Mouse (Mus musculus): Measurements from ENCODE around the gene Gfm2. TPM values are rescaled to one million over a fixed set of nuclear protein-coding genes. Genes with fewer than 3 reads are reported as not detected.

The Gfm2 gene
- polyA plus RNA-seq, 2 experiments: 12.6 to 18.2 TPM

DNA sequence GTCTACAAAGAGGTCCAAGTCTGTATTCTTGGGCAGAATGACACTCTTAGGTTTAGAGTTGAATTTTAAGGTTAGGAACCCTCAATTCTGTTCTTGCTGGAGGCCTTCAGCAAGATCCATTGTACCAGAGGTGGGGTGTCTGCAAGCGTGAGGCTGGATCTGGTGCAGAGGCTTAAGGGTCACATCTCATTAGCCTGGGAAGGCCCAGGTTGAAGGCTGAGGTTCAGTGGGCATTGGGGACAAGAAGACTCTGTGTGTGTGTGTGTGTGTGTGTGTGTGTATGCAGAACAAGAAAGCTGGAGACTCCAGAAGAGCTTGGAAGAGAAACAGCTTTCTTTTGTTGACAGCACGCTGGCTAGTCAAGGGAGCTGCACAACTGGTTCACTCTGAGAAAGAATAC lies 68.3 kb downstream of the Gfm2 start:
- 71% methylated on average over 2 of the region's 2 CpGs for WGBS (ENCODE audit: insufficient replicate concordance)
- Histone ChIP-seq H3K4me2 (ENCODE audit: low read depth) (peak overlapping the region; percentile 68; the same call in 1 of the 2 replicates), H3K27ac (no peak overlapping the region), H3K4me3 (ENCODE audit: insufficient read depth in 1 of 2, low read depth in 2 of 2, low read length in 2 of 2) (no peak overlapping the region), H3K9me3 (ENCODE audit: control insufficient read depth, low read length) (no peaks in the 10 kb centered on the region), H3K4me1 (replicated peaks; ENCODE audit: control insufficient read depth in 2 of 2, insufficient read depth in 2 of 2, low read length in 1 of 2) (peaks cover 0 to 11% of the 10 kb centered on the region in 2 experiments; a peak in 2 of 4 replicates), H3K27me3 (ENCODE audit: control insufficient read depth, insufficient read depth, low read length) (no peaks in the 10 kb centered on the region), H3K36me3 (replicated peaks; ENCODE audit: control insufficient read depth, insufficient read depth, low read depth) (no peaks in the 10 kb centered on the region), H3K9ac (replicated peaks) (no peak overlapping the region)
- TF ChIP-seq EP300 (IDR thresholded peaks at IDR 0.05; ENCODE audit: low read depth) (no peak), CTCF (IDR thresholded peaks at IDR 0.05; ENCODE audit: low read depth) (no peak)
- no peak for DNase-seq (ENCODE audit: low read depth in 3 of 3, low spot score in 3 of 3)
- ATAC-seq (ENCODE audit: insufficient read depth): no peak

DNA sequence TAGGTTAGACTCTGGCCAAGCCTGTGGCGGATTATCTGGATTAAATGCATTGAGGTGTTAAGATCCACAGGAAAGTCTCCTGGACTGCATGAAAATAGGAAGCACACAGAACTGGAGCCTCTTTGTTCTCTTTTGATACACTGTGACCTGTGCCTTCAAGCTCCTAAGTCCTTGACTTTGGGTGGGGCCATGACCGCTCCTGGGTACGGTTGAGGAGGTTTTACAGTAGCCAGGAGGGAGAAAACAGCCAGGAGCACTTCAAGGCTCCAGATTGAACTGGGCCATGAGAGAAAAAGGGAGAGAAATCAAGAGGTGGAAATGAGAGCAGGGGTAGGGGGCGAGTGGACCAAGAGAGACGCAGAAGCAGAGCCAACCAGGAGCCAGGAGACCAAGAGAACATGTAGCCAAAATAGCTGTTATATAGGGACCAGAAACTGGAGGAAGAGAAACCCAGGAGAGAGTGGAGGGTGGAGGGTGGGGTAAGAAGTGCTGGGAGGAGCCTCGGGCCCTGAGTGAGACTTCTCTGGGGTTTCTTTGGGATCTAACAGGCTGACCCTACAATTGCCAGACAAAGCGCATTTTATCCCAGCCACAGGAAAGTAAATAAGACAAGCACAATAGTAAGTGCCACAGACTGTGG lies 69.9 kb downstream of the Gfm2 start:
- TF ChIP-seq EP300 (IDR thresholded peaks at IDR 0.05; ENCODE audit: low read depth) (no peak), CTCF (IDR thresholded peaks at IDR 0.05; ENCODE audit: low read depth) (no peak)
- DNase-seq (ENCODE audit: low read depth in 3 of 3, low spot score in 3 of 3) (no peak), ATAC-seq (ENCODE audit: insufficient read depth) (no peak)

GRCm38 (mm10) chr13:97208112-97208478 lies 70.4 kb downstream of the Gfm2 start:
- Histone ChIP-seq H3K4me3 (ENCODE audit: insufficient read depth in 1 of 2, low read depth in 2 of 2, low read length in 2 of 2) (no peak overlapping the region), H3K27me3 (ENCODE audit: control insufficient read depth, insufficient read depth, low read length) (no peaks in the 10 kb centered on the region), H3K36me3 (replicated peaks; ENCODE audit: control insufficient read depth, insufficient read depth, low read depth) (no peaks in the 10 kb centered on the region), H3K4me1 (replicated peaks; ENCODE audit: control insufficient read depth in 2 of 2, insufficient read depth in 2 of 2, low read length in 1 of 2) (peaks cover 0 to 11% of the 10 kb centered on the region in 2 experiments; a peak in 2 of 4 replicates), H3K27ac (no peak overlapping the region), H3K4me2 (ENCODE audit: low read depth) (no peak overlapping the region), H3K9me3 (ENCODE audit: control insufficient read depth, low read length) (no peaks in the 10 kb centered on the region), H3K9ac (replicated peaks) (no peak overlapping the region)
- no peak for ATAC-seq (ENCODE audit: insufficient read depth)
- 27% methylated on average over 7 of the region's 7 CpGs for WGBS (ENCODE audit: insufficient replicate concordance)
- DNase-seq (ENCODE audit: low read depth in 3 of 3, low spot score in 3 of 3): no peak
- TF ChIP-seq CTCF (IDR thresholded peaks at IDR 0.05; ENCODE audit: low read depth): no peak
- TF ChIP-seq EP300 (IDR thresholded peaks at IDR 0.05; ENCODE audit: low read depth): no peak

More for the DNA sequence above, 69.9 kb downstream of the Gfm2 start:
- H3K36me3 ChIP-seq (replicated peaks; ENCODE audit: control insufficient read depth, insufficient read depth, low read depth): no peaks in the 10 kb centered on the region
- H3K4me3 ChIP-seq (ENCODE audit: insufficient read depth in 1 of 2, low read depth in 2 of 2, low read length in 2 of 2): no peak overlapping the region
- peaks cover 0 to 11% of the 10 kb centered on the region in 2 experiments; a peak in 2 of 4 replicates for H3K4me1 ChIP-seq (replicated peaks; ENCODE audit: control insufficient read depth in 2 of 2, insufficient read depth in 2 of 2, low read length in 1 of 2)
- H3K9me3 ChIP-seq (ENCODE audit: control insufficient read depth, low read length): no peaks in the 10 kb centered on the region
- 60% methylated on average over 7 of the region's 7 CpGs for WGBS (ENCODE audit: insufficient replicate concordance)
- H3K27ac ChIP-seq: no peak overlapping the region
- H3K4me2 ChIP-seq (ENCODE audit: low read depth): no peak overlapping the region
- H3K27me3 ChIP-seq (ENCODE audit: control insufficient read depth, insufficient read depth, low read length): no peaks in the 10 kb centered on the region
- H3K9ac ChIP-seq (replicated peaks): no peak overlapping the region

GRCm38 (mm10) chr13:97208500-97209010 lies 70.8 kb downstream of the Gfm2 start:
- Histone ChIP-seq H3K9ac (replicated peaks) (no peak overlapping the region), H3K4me3 (ENCODE audit: insufficient read depth in 1 of 2, low read depth in 2 of 2, low read length in 2 of 2) (no peak overlapping the region), H3K27ac (no peak overlapping the region), H3K4me2 (ENCODE audit: low read depth) (no peak overlapping the region), H3K36me3 (replicated peaks; ENCODE audit: control insufficient read depth, insufficient read depth, low read depth) (no peaks in the 10 kb centered on the region), H3K9me3 (ENCODE audit: control insufficient read depth, low read length) (no peaks in the 10 kb centered on the region), H3K27me3 (ENCODE audit: control insufficient read depth, insufficient read depth, low read length) (no peaks in the 10 kb centered on the region), H3K4me1 (replicated peaks; ENCODE audit: control insufficient read depth in 2 of 2, insufficient read depth in 2 of 2, low read length in 1 of 2) (peaks cover 0 to 11% of the 10 kb centered on the region in 2 experiments; a peak in 2 of 4 replicates)
- WGBS (ENCODE audit: insufficient replicate concordance): 35% methylated on average over 3 of the region's 3 CpGs
- TF ChIP-seq EP300 (IDR thresholded peaks at IDR 0.05; ENCODE audit: low read depth) (no peak), CTCF (IDR thresholded peaks at IDR 0.05; ENCODE audit: low read depth) (no peak)
- DNase-seq (ENCODE audit: low read depth in 3 of 3, low spot score in 3 of 3): no peak
- no peak for ATAC-seq (ENCODE audit: insufficient read depth)

DNA sequence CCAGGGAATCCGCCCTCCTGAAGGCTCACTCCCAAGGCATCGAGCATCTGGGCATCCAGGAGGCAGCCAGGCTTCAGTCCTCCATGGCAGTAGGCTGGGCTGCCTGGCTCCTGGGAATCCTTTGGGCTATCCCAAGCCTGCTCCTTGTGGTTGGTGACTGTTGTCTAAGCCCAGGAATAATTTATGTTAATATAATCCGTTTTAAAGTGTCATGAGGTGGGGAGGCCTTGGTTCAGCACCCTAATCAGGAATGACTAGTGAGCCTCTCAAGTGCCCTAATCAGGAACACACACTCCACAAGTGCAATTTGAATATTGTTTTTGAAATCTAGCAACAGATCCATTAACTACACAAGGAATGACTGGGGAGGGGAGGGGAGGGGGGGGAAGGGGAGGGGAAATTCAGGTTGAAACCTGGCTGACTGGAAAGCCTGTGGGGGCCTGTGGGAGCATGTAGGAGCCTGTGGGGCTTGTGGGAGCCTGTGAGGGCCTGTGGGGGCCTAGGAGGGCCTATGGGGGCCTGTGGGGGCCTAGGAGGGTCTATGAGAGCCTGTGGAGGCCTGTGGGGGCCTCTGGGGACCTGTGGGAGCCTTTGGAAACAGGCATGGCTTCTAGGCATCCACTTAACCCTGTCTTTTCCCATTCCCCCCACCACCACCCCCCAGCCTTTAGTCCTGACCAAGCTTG lies 77.0 kb downstream of the Gfm2 start:
- WGBS (ENCODE audit: insufficient replicate concordance): 56% methylated on average over 3 of the region's 3 CpGs
- no peak overlapping the region for H3K9ac ChIP-seq (replicated peaks)
- H3K27me3 ChIP-seq (ENCODE audit: control insufficient read depth, insufficient read depth, low read length): no peaks in the 10 kb centered on the region
- no peak overlapping the region for H3K27ac ChIP-seq
- DNase-seq (ENCODE audit: low read depth in 3 of 3, low spot score in 3 of 3) (no peak), ATAC-seq (ENCODE audit: insufficient read depth) (no peak)
- H3K9me3 ChIP-seq (ENCODE audit: control insufficient read depth, low read length): no peaks in the 10 kb centered on the region
- H3K36me3 ChIP-seq (replicated peaks; ENCODE audit: control insufficient read depth, insufficient read depth, low read depth): no peaks in the 10 kb centered on the region
- no peak overlapping the region for H3K4me2 ChIP-seq (ENCODE audit: low read depth)
- no peaks in the 10 kb centered on the region for H3K4me1 ChIP-seq (replicated peaks; ENCODE audit: control insufficient read depth in 2 of 2, insufficient read depth in 2 of 2, low read length in 1 of 2)
- no peak for TF ChIP-seq EP300 (IDR thresholded peaks at IDR 0.05; ENCODE audit: low read depth)
- no peak overlapping the region for H3K4me3 ChIP-seq (ENCODE audit: insufficient read depth in 1 of 2, low read depth in 2 of 2, low read length in 2 of 2)

Measured in liver, embryonic 14.5 days (tissue).